Mouse (Mus musculus) small intestine, adult 2 months (tissue): ENCODE data around the gene Zfp788. TPM values are rescaled to one million over a fixed set of nuclear protein-coding genes. Genes with fewer than 3 reads are reported as not detected.
"Not testable (repeated sequence)": the region's sequence is repeated elsewhere in the genome, so short reads cannot be mapped to it uniquely, and the experiment has no call there.

ENCODE experiments used
- H3K27ac ChIP-seq: fragments of 200-500 bp; 2 replicates; pipeline ENCODE4 v1.5.1; 2012; ENCODE audit warnings: low read depth, low read length, control low read depth, inconsistent platforms; ENCODE audit not compliant: insufficient read depth
- H3K27me3 ChIP-seq: fragments of 200-500 bp; 2 replicates; pipeline ENCODE4 v1.6.1; 2012; ENCODE audit warnings: mild to moderate bottlenecking, moderate library complexity, low read length, inconsistent platforms; ENCODE audit not compliant: control insufficient read depth, insufficient read depth
- H3K36me3 ChIP-seq: fragments of 200-500 bp; 2 replicates; pipeline ENCODE4 v1.6.1; 2012; ENCODE audit warnings: mild to moderate bottlenecking, low read length, control low read depth, inconsistent platforms; ENCODE audit not compliant: control insufficient read depth, insufficient read depth
- H3K4me1 ChIP-seq: fragments of 200-500 bp; 2 replicates; pipeline ENCODE4 v1.6.1; 2012; ENCODE audit warnings: low read length, inconsistent platforms, mixed read lengths; ENCODE audit not compliant: control insufficient read depth, insufficient read depth, insufficient read length
- H3K4me3 ChIP-seq: fragments of 200-500 bp; 2 replicates; pipeline ENCODE4 v1.5.1; 2012; ENCODE audit warnings: low read depth, mild to moderate bottlenecking, control low read depth, inconsistent platforms, low read length, moderate library complexity
- CTCF ChIP-seq: fragments of 200-500 bp; IDR thresholded peaks from 2 replicates; pipeline ENCODE4 v1.5.1; 2012; ENCODE audit warnings: low read depth, mild to moderate bottlenecking, control low read depth, inconsistent platforms, low read length, moderate library complexity, mixed read lengths; ENCODE audit not compliant: insufficient replicate concordance, insufficient read length; ENCODE audit errors: extremely low read depth
- POLR2A ChIP-seq: fragments of 200-500 bp; IDR thresholded peaks from 2 replicates; pipeline ENCODE4 v1.6.1; 2012; ENCODE audit warnings: low read depth, mild to moderate bottlenecking, control low read depth, inconsistent platforms, low read length, moderate library complexity
- WGBS: fragments of 180-500 bp; shearing (Covaris S2); methylation state at CpG from one replicate; pipeline ENCODE4 v1.1.7; 2018; 5-methylcytosine and 5-hydroxymethylcytosine counted together
- polyA plus RNA-seq: library from polyadenylated mRNA; depleted of rRNA; stranded (reverse); fragments of >200 nt; gene quantifications from 2 replicates; pipeline ENCODE4 v1.2.3, GENCODE M21; 2012; rRNA removed

Zfp788 gene
- 0.15 TPM in 1 of 2 replicates, not detected in the other for polyA plus RNA-seq

- Histone ChIP-seq H3K36me3 (no peaks in the 10 kb centered on the region), H3K27me3 (no peaks in the 10 kb centered on the region), H3K4me3 (peak within 1 kb of the TSS; percentile 87), H3K27ac (peak within 1 kb of the TSS; percentile 94), H3K4me1 (no peaks in the 10 kb centered on the region)
- under 1% methylated on average over 27 of the region's 27 CpGs for WGBS
- TF ChIP-seq CTCF: peak; percentile 66; the same call in 1 of the 2 replicates
- TF ChIP-seq POLR2A: peak; percentile 51; the same call in 1 of the 2 replicates
Measured at GRCm38 (mm10) chr7:41632409-41633220, at the start of gene Zfp788. Gene Zfp788, plus strand, starts transcription at chr7:41633203.

GRCm38 (mm10) chr7:41587831-41588230 is 45.2 kb upstream of the Zfp788 start:
- H3K27me3 ChIP-seq, H3K4me1 ChIP-seq, H3K4me3 ChIP-seq, H3K36me3 ChIP-seq, H3K27ac ChIP-seq: not testable (repeated sequence)

- Histone ChIP-seq H3K4me3 (peak overlapping the region; percentile 83), H3K4me1 (peaks cover 2% of the 10 kb centered on the region; the same call in 1 of the 2 replicates), H3K27me3 (no peaks in the 10 kb centered on the region), H3K36me3 (no peaks in the 10 kb centered on the region), H3K27ac (no peak overlapping the region)
- 53% methylated on average over 5 of the region's 5 CpGs for WGBS
- TF ChIP-seq POLR2A: no peak
- no peak for TF ChIP-seq CTCF
Measured at GRCm38 (mm10) chr7:41598615-41599014, 34.4 kb upstream of the Zfp788 start.

- no peaks in the 10 kb centered on the region for H3K27me3 ChIP-seq
- H3K36me3 ChIP-seq: peaks cover 2% of the 10 kb centered on the region; the same call in 1 of the 2 replicates
- peak within 1 kb of the TSS; percentile 83 for H3K4me3 ChIP-seq
- H3K4me1 ChIP-seq: peaks cover 2% of the 10 kb centered on the region; the same call in 1 of the 2 replicates
- H3K27ac ChIP-seq: peak within 1 kb of the TSS; percentile 56
- WGBS: under 1% methylated on average over 41 of the region's 41 CpGs
- TF ChIP-seq CTCF: no peak
- no peak; the same call in 1 of the 2 replicates for TF ChIP-seq POLR2A
Measured at GRCm38 (mm10) chr7:41599034-41599813, 33.8 kb upstream of the Zfp788 start, which contains the start of gene 2610021A01Rik. Gene 2610021A01Rik, plus strand, starts transcription at chr7:41599230.

- Histone ChIP-seq H3K27ac (no peak overlapping the region; the same call in 1 of the 2 replicates), H3K27me3 (no peaks in the 10 kb centered on the region), H3K4me1 (peaks cover 2% of the 10 kb centered on the region; the same call in 1 of the 2 replicates), H3K4me3 (peak overlapping the region; percentile 28; the same call in 1 of the 2 replicates), H3K36me3 (peaks cover 2% of the 10 kb centered on the region; the same call in 1 of the 2 replicates)
- 15% methylated on average over 3 of the region's 3 CpGs for WGBS
- TF ChIP-seq CTCF (no peak), POLR2A (no peak)
Measured at GRCm38 (mm10) chr7:41599932-41600548, 33.0 kb upstream of the Zfp788 start.

- H3K27me3 ChIP-seq: no peaks in the 10 kb centered on the region
- H3K4me1 ChIP-seq: no peaks in the 10 kb centered on the region; the same call in 1 of the 2 replicates
- H3K27ac ChIP-seq: no peak overlapping the region
- H3K36me3 ChIP-seq: peaks cover 17% of the 10 kb centered on the region
- WGBS: 86% methylated on average over 3 of the region's 3 CpGs
- H3K4me3 ChIP-seq: no peak overlapping the region
- no peak for TF ChIP-seq POLR2A
- TF ChIP-seq CTCF: no peak
Measured at GRCm38 (mm10) chr7:41611654-41612053, 21.3 kb upstream of the Zfp788 start.

GRCm38 (mm10) chr7:41616241-41616640 is 16.8 kb upstream of the Zfp788 start:
- 55% methylated on average over 1 of the region's 1 CpGs for WGBS
- H3K27ac ChIP-seq: peak overlapping the region; percentile 86
- H3K4me1 ChIP-seq, H3K27me3 ChIP-seq, H3K4me3 ChIP-seq: not testable (repeated sequence)
- peaks cover 20% of the 10 kb centered on the region for H3K36me3 ChIP-seq
